Mouse (Mus musculus) erythroblast, adult 5-6 weeks (primary cell): ENCODE results near the gene Llph. TPM values are rescaled to one million over a fixed set of nuclear protein-coding genes. Genes with fewer than 3 reads are reported as not detected.
"Not testable (repeated sequence)": the region's sequence is repeated elsewhere in the genome, so short reads cannot be mapped to it uniquely, and the experiment has no call there.

Experiments used
- ATAC-seq: replicated peaks from 2 replicates; pipeline ENCODE4 v1.8.0; 2016; ENCODE audit warnings: moderate number of reproducible peaks, mild to moderate bottlenecking, moderate TSS enrichment, inconsistent platforms; ENCODE audit not compliant: poor library complexity, low FRiP score, severe bottlenecking
- total RNA-seq, 2 experiments: library from RNA; stranded (forward) in 1 of 2; stranded (reverse) in 1 of 2; fragments of 150-400 nt in 1 of 2; fragments of 200-764, 138-1000 nt in 1 of 2; gene quantifications; 2 replicates each; pipeline versions ENCODE4 v1.2.3 to v1.2.4; 2015 to 2017; ENCODE audit warnings: low replicate concordance in 2 of 2

Llph gene
- total RNA-seq, 2 experiments from 2014 or later: 14.8 to 27.3 TPM

DNA sequence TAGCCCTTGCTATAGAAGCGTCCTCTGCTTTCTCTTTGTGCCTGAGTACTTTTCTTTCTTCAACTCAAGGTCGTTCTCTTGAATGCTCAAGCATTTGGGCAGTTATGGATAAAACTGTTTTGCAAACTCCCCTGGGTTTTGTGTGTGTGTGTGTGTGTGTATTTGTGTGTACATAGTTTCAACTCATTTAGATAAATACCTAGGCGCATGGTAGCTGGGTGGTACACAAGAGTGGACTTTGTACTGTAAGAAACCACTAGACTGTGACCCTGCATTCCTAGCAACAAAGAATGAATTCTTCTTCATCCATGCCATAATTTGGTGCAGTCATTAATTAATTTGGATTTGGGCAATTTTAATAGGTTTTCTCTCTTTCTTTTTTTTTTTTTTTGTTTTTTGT, 16.8 kb upstream of the Llph start:
- ATAC-seq: no peak

DNA sequence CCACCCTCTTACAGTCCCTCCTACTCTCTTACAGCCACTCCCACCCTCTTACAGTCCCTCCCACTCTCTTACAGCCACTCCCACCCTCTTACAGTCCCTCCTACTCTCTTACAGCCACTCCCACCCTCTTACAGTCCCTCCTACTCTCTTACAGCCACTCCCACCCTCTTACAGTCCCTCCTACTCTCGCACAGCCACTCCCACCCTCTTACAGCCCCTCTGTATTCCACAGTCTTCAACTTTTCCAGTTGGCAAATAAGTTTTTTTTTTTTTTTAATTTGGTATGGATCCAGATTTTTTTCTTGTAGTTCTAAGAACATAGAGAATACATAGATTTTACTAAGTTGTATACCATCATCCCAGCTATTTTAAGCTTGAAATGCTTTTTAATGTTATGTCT, 9.8 kb upstream of the Llph start:
- ATAC-seq: not testable (repeated sequence)

DNA sequence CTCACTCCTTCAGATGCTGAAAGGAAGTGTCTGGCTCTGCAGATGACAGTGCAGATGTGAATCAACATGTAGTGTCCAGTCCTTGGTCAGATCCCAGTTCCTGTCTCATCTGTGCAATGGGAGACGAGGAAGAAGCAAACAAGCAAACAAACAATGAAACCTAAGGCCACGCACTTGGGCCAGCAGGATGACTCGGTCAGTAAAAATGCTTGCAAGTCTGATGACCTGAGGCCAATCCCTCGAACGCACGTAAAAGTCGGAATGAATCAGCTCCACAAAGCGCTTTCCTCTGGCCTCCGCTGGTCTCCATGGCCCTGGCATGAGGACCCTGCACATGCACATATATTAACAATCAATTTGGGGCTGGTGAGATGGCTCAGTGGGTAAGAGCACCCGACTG, 7.9 kb upstream of the Llph start:
- no peak for ATAC-seq

DNA sequence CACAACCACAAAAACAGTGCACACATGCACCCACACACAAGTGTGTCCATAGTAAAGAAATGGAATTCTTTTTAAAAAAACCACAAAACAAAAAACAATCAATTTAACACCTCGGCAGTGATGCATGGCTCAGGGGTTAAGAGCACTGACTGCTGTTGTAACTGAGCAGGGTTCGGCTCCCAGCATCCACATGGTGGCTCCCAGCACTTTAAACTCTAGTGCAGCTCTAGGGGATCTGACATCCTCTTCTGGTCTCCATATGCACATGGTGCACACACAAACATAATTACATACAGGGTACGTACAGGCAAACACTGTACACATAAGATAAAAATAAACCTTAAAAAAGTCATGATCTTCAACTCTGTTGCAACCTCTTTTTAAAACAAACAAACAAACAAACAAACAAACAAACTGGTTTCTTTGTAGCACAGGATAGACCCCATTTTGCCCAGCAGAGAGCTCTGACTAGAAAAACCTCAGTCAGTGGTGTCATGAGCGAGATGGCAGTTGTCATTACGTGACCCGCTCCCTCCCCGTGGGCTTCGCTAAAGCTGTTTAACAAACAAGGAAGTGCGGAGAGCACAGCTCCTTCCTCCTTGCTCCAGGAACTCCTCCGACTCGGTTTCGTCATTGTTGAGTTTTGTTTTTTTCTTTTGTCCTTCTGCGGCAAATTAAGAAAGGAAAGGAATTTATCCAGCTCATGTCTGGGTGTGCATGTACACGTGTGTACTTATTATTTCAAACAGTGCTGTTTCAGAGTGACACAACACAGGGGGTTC, 7.1 kb upstream of the Llph start:
- ATAC-seq: no peak

DNA sequence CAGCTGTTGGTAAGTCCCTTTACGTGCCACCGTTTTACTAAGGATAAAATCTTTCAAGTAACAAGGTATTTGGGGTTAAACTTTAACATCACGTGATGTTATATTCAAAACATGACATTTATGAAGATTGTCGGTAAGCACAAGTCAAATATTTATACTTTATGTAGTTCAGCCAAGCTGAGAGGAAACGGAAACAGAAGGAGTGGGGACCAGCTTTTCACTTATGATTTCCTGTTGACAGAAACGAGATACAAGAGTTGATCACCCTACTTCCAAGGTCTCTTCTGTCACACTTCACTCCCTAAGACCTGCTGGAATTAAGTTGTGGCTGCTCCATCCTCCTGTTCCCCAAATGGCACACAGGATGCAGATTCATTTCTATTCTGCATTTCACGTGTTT, 6.1 kb upstream of the Llph start:
- no peak for ATAC-seq

DNA sequence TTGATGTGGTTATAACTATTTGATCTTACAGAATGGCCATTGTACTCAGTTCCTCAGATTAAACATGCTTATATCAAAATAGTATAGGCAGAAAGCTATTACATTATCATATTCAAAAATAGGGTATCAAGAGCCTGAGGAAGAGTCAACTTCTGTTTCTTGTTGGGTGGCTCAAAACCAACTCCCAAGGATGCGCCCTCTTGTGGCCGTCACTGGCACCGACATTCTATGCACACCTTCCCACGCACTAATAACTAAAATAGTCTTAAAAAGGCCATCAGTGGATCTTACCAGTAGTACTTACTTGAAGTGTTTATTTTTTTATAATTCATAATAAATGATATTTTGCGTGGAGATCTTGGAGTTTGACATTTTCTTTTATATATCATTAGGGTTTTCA, 4.8 kb downstream of the Llph start:
- peak; percentile 52; the same call in 1 of the 2 replicates for ATAC-seq

DNA sequence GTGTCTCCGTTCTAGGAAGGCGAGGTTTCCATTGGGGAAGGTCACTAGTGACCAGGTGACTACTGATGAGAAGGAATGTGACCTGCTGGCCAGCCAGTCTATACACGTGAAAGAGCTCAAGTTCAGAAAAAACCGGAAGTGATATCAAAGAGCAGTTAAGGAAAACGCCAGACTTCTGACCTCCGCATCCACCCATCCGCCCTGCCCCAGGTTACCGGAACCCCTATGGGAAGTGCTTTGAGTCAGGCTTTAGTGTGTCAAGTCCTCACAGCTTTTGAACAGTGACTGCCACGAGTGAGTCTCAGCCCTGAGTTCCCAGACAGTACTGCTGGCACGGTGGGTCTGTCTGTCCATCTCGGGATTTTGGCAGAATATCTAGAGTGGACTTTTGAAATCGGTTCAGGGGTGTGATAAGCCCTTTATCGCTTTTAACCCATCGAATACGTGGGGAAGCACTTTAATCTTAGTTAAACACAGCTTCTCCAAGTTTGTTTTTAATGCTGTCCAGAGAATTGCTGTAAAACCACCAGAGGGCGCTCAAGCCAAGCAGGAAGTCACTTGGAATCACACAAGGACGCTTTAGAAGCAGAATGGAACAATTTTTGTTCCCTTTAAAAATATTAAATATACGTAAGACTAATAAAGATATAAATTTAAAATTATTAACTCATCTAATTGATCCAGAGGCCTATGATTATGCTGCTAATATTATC, 6.9 kb downstream of the Llph start:
- ATAC-seq: peak; percentile 80

DNA sequence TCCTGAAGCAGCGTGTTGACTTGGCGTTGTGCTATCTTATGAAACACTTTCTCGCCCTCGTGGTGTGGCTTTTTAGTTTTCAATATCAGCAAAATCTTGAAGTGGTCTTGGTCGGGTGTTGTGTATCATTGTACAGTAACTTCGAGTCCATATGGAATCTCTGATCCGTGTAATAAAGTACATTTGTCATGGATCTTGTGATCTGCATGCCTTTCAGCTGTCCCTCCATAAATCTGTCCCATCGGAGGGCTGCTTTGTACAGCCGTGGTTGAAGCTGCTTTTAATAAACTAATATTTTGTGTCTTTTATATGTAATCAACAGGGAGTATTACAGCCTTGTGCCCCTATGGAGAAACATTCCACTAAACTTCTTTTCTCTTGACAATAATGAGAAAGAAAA, 10.0 kb downstream of the Llph start:
- ATAC-seq: no peak

DNA sequence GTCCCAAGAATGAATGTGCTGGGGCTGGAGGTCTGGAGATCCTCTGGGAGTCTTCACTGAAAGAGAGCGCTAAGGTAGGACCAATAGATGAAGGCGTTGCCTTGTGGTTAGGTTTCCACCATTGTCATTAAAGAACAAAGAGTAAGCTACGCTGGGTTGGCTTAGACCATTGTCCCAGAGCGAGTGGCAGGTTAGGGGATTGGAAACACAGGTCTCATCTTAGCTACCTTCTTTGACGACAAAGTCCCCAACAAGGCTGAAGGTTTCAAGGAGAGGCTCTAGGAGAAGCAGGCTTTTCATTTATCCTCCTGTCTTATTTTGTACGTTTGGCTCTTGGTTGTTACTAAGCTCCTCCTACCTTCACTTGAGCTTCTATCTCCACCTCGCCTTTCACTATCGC, 11.4 kb downstream of the Llph start:
- ATAC-seq: no peak

DNA sequence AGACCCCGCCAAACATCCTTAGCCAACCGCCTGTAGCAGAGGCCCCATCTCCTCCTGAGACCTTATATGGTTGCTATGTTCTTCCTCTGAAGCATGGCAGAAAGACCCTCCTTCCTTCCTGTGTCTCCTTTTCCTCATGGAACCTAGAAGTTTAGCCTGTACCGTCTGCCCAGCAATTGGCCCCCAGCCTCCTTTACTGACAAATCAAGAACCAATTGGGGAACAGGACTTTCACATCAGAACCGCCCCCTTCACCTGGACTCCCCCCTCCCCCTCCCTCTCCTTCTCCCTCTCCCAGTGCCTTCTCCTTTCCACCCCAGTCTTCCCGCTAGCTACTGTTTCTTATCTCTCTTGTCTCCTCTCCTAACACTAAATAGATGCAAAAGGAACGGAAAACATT, 12.6 kb downstream of the Llph start:
- ATAC-seq: no peak

DNA sequence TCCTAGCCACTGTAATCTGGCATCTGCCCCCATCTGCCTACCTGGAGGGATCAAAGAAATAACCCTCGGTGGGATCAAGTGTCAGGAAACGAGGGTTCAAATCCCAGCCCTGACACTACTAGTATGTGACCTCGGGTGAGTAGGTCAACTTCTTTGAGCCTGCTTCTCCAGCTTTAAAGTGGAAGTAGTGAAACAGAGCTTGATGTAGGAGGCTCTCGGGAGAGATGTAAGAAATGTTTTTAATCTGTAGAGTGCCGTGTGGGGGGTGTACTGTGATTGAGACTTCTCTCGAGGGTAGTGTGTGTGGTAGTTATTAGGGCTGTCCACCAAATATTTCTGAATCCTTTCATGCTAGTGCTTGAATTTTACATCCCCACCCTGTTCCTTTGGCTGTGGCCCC, 15.6 kb downstream of the Llph start:
- ATAC-seq: no peak

DNA sequence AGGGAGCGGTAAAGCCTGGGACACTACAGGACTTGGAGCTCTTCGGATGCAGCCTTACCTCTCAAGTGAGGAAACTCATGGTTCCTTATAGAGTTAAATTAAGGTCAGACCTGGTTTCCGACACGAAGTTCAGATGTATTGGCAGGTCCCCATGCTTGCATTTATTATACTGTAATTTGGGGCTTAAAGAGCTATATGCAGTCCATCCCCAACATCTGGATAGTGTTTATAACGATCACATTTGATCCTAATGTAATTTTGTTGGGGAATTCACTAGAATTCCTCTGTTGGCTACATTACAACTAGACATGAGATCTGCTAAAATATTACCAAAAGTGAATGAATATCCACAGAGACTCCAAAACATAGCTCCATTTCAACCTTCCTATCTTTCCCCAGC, 18.8 kb downstream of the Llph start:
- no peak for ATAC-seq

DNA sequence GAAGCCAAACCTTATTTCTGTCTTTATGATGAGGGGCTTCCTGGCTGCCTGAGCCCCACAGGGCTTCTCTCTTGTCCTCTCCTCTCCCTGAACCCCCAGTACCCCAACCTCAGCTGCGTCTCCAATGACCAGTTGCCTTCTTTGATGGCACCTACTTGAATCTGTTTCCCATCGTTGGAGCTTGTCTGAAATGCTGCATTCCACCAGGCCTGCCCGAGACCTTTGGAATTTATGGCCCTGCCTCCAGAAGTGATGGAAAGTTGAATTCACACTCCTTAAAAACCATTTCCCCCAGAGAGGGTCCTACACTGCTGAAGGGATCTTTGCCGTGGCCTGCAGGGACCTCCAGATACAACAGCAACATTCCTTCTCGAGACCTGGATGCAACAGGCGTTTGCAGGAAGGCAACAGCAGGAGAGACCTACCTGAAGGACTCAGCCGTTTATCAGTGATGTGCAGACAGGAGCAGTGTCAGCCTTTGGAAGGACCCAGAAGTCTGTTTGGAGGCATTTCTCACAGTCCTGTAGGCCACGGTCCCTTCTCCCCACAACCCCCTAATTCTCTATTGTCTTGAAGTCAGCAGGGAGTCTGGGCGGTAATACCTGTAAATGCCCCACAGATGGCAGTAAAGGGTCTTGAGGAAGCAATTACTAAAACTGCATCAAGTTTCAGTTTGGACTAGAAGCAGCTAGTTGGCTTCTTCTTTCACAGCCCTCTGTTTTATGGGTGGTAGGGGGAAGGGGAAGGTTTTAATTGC, 20.3 kb downstream of the Llph start:
- peak; percentile 67 for ATAC-seq

DNA sequence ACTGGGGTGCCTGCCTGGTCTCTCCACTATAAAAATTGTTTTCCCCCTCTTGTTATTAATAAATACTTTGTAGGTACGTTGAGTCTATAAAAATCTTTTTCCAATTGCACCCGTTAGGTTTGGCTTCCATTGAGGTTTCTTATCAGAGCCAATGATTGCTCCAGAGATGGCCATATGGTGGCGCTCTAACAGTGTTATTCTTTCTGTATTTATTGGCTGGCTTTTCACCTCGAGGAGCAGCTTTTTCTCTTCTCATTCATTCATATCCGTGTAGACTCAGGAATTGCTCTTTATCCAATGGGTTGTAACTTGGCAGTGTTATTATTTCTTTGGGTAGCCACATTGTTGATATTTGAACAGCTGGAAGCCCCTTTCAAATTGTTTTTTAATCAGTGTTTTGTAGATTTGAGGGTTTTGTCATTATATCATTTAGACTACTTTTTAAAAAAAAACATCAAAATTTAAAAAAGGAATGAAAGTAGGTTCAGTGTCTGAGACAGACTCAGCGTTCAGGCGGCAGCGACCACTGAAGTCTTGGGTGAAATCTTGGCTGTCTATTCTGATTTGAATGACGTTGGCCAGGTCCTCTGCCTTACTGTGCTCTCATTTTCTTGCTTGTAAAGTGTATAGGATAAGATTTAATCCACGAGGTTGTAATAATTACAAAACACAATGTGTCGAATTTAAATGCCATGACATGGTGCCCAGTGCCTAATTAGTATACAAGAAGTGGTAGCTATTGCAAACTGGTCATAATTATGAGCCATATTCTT, 24.2 kb downstream of the Llph start:
- no peak for ATAC-seq

DNA sequence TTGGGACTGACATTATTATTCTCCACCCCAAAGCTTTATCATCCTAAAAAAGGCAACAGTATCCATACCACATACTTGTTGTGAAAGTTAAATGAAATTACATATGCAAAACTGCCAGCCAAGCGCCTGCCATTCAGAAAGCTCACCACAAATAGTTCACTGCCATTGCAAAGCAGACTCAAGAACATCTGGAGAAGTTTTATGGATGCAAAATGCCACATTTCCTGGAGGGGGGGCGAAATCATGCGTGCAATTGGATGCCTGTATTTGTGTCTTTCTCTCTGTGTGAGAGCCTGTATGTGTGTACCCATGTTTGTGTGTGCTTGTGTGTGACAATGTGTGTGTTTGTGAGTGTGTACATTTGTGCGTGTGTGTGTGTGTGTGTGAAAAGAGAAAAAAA, 24.9 kb downstream of the Llph start:
- ATAC-seq: no peak

DNA sequence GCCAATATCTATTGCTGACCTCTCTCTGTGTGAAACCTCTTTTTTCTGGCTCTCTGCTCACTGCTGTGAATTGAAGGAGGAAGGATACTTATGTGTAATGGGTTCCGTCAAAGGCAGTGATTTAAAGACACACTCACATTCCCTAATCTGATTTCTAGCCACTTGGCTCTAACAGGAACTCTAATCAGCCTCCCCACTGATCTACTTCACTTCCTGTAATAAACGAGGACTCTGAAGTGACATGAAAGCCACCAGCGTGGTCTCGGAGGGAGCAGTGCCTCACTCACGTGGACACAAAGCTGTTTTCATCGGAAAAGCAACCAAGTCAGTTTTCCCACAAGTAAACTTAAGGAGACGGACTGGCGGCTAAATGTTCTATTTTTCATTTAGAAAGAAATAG, 25.9 kb downstream of the Llph start:
- no peak for ATAC-seq

DNA sequence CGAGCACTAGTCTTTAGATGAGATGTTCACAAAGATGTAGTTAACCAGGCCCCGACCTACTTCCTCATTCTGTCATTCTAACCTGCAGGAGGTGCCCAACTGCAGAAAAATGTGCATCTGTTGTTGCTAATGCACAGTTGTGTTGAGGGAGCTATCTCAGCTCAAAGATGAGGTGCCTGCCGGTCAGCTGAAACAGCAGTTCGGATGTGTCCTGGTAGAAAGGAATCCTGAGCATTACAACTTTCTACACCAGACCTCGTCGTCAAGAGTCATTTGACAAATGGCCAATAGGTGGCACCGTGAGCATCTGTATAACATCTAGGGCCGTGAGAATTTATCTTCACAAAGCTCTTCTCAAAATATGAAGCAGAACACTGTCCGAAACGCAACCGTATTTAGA, 30.4 kb downstream of the Llph start:
- no peak for ATAC-seq

DNA sequence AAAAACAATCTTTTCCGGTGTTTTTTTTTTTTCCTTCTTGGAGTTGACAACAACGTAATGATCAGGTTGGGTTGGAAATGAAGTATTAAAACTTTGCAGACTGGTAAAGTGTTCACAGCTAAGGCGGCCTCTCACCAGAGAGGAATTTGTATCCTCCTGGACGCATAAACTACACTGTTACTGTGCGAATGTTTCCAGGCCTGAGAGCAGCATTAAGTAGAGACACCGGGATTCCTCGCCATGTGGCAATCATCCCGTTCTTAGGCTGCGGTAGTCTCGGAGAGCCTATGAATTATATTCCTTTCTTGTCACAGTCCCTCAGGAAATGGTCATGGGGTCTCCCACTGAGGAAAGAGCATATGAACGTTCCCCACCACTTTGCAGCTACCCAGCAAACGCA, 40.9 kb downstream of the Llph start:
- no peak for ATAC-seq

DNA sequence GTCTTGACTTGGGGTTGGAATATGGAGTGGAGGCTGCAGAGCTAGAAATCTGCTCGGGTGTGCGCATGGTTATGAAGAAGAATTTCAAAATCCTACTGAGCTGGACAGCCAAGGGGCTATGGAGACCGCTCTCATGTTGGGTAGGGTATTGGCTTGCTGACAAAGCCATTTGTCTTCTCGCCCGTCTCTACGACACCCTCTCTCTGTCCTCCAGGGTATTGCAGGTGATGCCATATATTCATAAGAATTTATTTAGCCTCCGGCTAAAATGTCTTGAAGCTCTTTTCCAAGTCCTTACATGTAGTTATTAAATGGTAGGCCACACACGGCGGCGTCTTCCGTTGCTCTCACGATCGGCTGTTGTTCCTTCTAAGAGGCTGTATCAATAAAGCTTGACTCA, 43.1 kb downstream of the Llph start:
- no peak for ATAC-seq

DNA sequence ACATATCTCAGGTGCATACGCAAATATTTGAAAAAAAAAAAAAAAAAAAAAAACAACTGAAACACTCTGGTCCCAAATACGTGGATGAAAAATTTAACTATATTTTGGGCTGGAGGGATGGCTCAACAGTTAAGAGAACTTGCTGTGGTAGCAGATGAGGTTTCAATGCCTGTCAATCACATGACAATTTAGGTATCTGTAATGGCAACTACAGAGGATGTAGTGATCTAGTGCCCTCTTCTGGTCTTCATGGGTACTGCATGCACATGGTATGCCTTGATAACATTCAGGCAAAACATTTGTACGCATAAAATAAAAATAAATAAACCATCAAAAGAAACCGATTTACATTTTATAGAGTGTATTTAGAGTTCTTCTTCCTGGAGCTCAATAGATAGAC, 43.9 kb downstream of the Llph start:
- peak; percentile 79 for ATAC-seq
